7 mouse cellular contexts compared by ENCODE assay signal in the genomic region with DNA sequence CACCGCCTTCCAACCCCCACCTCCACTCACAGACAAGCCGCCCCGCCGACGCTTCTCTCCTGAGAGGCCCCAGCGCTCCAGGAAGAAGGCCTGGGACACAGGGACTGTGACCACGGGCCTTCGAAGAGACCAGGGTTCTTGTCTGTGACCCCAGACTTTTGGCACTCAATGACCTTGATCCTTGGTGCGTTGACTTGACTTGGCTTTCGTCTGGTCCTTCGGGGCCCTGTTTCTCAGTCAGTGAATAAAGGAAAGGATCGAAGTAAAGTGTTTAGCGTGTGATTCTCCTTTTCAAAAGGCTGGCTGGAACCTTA.
DNase-seq lines count a peak whose midpoint lies in the region; ATAC-seq lines count a peak whose summit lies in the region.

No protein-coding gene starts in this region.

- no peaks in the 10 kb centered on the region for H3K36me3 ChIP-seq in lung, embryonic 15.5 days
- no peaks in the 10 kb centered on the region for H3K36me3 ChIP-seq in forebrain, embryonic 12.5 days (replicated peaks)
- no peaks in the 10 kb centered on the region for H3K36me3 ChIP-seq in limb, embryonic 13.5 days
- H3K36me3 ChIP-seq in stomach, embryonic 14.5 days (ENCODE audit: control insufficient read depth, insufficient read depth, low read length) = no peaks in the 10 kb centered on the region

- H3K4me2 ChIP-seq in lung, embryonic 15.5 days = peak overlapping the region; percentile 88
- H3K4me2 ChIP-seq in forebrain, embryonic 12.5 days = peak overlapping the region; percentile 83
- peak overlapping the region; percentile 85 for H3K4me2 ChIP-seq in limb, embryonic 13.5 days (replicated peaks)
- H3K4me2 ChIP-seq in stomach, embryonic 14.5 days (replicated peaks; ENCODE audit: low read depth, low read length) = peak overlapping the region; percentile 78

- no peak overlapping the region for H3K9ac ChIP-seq in lung, embryonic 15.5 days
- H3K9ac ChIP-seq in forebrain, embryonic 12.5 days = 0 out of 2 replicates have a peak overlapping the region, but pooled peaks have one; percentile 68
- peak overlapping the region; percentile 72; the same call in 1 of the 2 replicates for H3K9ac ChIP-seq in limb, embryonic 13.5 days
- H3K9ac ChIP-seq in stomach, embryonic 14.5 days (replicated peaks; ENCODE audit: low read depth, low read length) = no peak overlapping the region

- ATAC-seq in lung, embryonic 15.5 days (ENCODE audit: borderline replicate concordance, extremely low read depth, low FRiP score, low TSS enrichment) = no peak
- no peak for ATAC-seq in forebrain, embryonic 12.5 days (ENCODE audit: low FRiP score)
- no peak for ATAC-seq in limb, embryonic 13.5 days (ENCODE audit: low FRiP score, low read depth)
- no peak for ATAC-seq in stomach, embryonic 14.5 days (ENCODE audit: insufficient number of reproducible peaks, insufficient read depth, low FRiP score, low read depth)

- peak overlapping the region; percentile 97 for H3K27ac ChIP-seq in lung, embryonic 15.5 days
- H3K27ac ChIP-seq in forebrain, embryonic 12.5 days = peak overlapping the region; percentile 97
- H3K27ac ChIP-seq in limb, embryonic 13.5 days = peak overlapping the region; percentile 85
- peak overlapping the region; percentile 89 for H3K27ac ChIP-seq in stomach, embryonic 14.5 days (ENCODE audit: low read length)

- H3K4me3 ChIP-seq in lung, embryonic 15.5 days = peak overlapping the region; percentile 53
- H3K4me3 ChIP-seq in forebrain, embryonic 12.5 days (replicated peaks) = peak overlapping the region; percentile 46
- peak overlapping the region; percentile 55 for H3K4me3 ChIP-seq in limb, embryonic 13.5 days
- H3K4me3 ChIP-seq in stomach, embryonic 14.5 days (ENCODE audit: low read depth, low read length) = peak overlapping the region; percentile 40; the same call in 1 of the 2 replicates

- 3% methylated on average over 13 of the region's 13 CpGs for WGBS in lung, embryonic 15.5 days
- WGBS in forebrain, embryonic 12.5 days = 6% methylated on average over 13 of the region's 13 CpGs
- 4% methylated on average over 13 of the region's 13 CpGs for WGBS in limb, embryonic 13.5 days
- 8% methylated on average over 13 of the region's 13 CpGs for WGBS in stomach, embryonic 14.5 days

- H3K4me1 ChIP-seq in lung, embryonic 15.5 days = peaks cover 36% of the 10 kb centered on the region
- H3K4me1 ChIP-seq in forebrain, embryonic 12.5 days = peaks cover 50% of the 10 kb centered on the region
- peaks cover 48% of the 10 kb centered on the region for H3K4me1 ChIP-seq in limb, embryonic 13.5 days
- peaks cover 5% of the 10 kb centered on the region; the same call in 1 of the 2 replicates for H3K4me1 ChIP-seq in stomach, embryonic 14.5 days (ENCODE audit: control insufficient read depth, insufficient read depth, low read length)

- H3K27me3 ChIP-seq in lung, embryonic 15.5 days = peaks cover 82% of the 10 kb centered on the region
- H3K27me3 ChIP-seq in forebrain, embryonic 12.5 days = peaks cover 93% of the 10 kb centered on the region
- H3K27me3 ChIP-seq in limb, embryonic 13.5 days = peaks cover 95% of the 10 kb centered on the region
- 0 out of 2 replicates have a peak, but pooled peaks cover 4% of the 10 kb centered on the region for H3K27me3 ChIP-seq in stomach, embryonic 14.5 days (ENCODE audit: control insufficient read depth, insufficient read depth, low read length)

- no peak for DNase-seq in lung, postnatal 10 days
- DNase-seq in left cerebral cortex, adult 8-10 months (ENCODE audit: low spot score in 2 of 2) = no peak
- no peak for DNase-seq in thymus, postnatal 14 days

- no peaks in the 10 kb centered on the region for H3K9me3 ChIP-seq in lung, embryonic 15.5 days
- H3K9me3 ChIP-seq in forebrain, embryonic 12.5 days = no peaks in the 10 kb centered on the region
- no peaks in the 10 kb centered on the region for H3K9me3 ChIP-seq in limb, embryonic 13.5 days
- H3K9me3 ChIP-seq in stomach, embryonic 14.5 days (ENCODE audit: control insufficient read depth, low read depth, low read length) = no peaks in the 10 kb centered on the region

Comparison
In these comparisons a context has a peak if more than half of its experiments do, and no peak if none do; other contexts are left out.
1. H3K9ac ChIP-seq: peak in forebrain, embryonic 12.5 days (single experiment) and limb, embryonic 13.5 days (single experiment); none in lung, embryonic 15.5 days (single experiment) and stomach, embryonic 14.5 days (single experiment).
2. Peak in every context shown above with its lines, with median percentiles within 50 percentile points of each other: H3K27ac ChIP-seq, H3K4me2 ChIP-seq and H3K4me3 ChIP-seq.